Mouse (Mus musculus) E14TG2a.4 (cell line): Measurements from ENCODE around the gene Spdef.

Experiments
- H3K27me3 ChIP-seq: 2 replicates; pipeline ENCODE4 v1.6.1; 2014; ENCODE audit warnings: low read length, control low read depth; ENCODE audit not compliant: insufficient read depth
- H3K36me3 ChIP-seq: 2 replicates; pipeline ENCODE4 v1.6.1; 2014; ENCODE audit warnings: low read length, control low read depth; ENCODE audit not compliant: insufficient read depth
- H3K4me1 ChIP-seq: replicated peaks from 2 replicates; pipeline ENCODE4 v1.6.1; 2014; ENCODE audit warnings: low read depth, low read length, control low read depth
- H3K4me3 ChIP-seq: replicated peaks from 2 replicates; pipeline ENCODE4 v1.5.1; 2014; ENCODE audit warnings: mild to moderate bottlenecking, low read length
- H3K9me3 ChIP-seq: 2 replicates; pipeline ENCODE4 v1.6.1; 2014; ENCODE audit warnings: low read length, control low read depth
- CTCF ChIP-seq: conservative IDR thresholded peaks from 2 replicates; pipeline ENCODE4 v1.5.1; 2014; ENCODE audit warnings: low read length
- NANOG ChIP-seq: IDR thresholded peaks from 2 replicates; pipeline ENCODE4 v1.6.1; 2014; ENCODE audit warnings: borderline replicate concordance, low read length, mixed read lengths
- POU5F1 ChIP-seq: IDR thresholded peaks from 2 replicates; pipeline ENCODE4 v1.6.1; 2014; ENCODE audit warnings: low read length, borderline replicate concordance

Spdef gene

DNA sequence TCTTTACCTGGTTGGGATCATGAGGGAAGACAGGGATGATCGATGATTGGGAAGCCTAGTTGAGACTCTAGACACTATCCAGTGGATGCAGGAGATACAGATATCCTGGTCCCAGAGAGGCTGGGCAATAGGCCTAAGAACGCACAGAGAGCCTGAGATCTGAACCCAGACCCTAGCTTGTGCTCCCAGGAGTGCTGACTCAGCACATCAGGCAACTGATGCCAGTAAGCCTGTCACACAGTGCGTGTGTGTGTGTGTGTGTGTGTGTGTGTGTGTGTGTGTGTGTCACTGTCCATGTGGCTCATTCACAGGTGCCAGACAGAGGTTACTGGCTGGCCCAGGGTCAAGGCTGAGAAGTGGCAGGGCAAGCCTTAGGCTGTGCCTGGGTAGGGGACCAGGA is 3.9 kb upstream of the Spdef start:
- peaks cover 33% of the 10 kb centered on the region for H3K4me1 ChIP-seq
- H3K36me3 ChIP-seq = no peaks in the 10 kb centered on the region
- no peaks in the 10 kb centered on the region for H3K9me3 ChIP-seq
- H3K4me3 ChIP-seq = no peak overlapping the region
- no peak for TF ChIP-seq NANOG
- TF ChIP-seq POU5F1 = no peak
- no peak for TF ChIP-seq CTCF
- H3K27me3 ChIP-seq = 0 out of 2 replicates have a peak, but pooled peaks cover 4% of the 10 kb centered on the region

DNA sequence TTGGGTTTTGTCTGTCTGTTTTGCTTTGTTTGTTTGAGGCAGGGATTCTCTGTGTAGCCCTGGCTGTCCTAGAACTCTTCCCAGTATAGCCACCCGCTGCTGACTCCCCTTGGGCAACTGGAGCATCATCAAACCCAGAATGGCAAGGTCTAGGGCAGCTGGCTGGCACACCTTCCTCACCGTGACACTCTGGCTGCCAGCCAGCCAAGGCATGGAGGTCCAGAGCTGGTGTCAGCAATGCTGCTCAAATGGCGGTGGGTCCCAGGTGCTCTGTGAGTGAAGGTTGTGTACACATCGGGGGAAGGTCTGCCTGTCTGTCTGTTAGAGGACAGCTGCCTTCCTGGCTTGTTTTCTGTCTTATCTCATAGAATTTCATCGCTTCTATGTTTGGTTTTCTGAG is 3.4 kb upstream of the Spdef start:
- no peak overlapping the region for H3K4me3 ChIP-seq
- TF ChIP-seq NANOG (no peak), CTCF (no peak), POU5F1 (no peak)
- H3K36me3 ChIP-seq = no peaks in the 10 kb centered on the region
- peaks cover 33% of the 10 kb centered on the region for H3K4me1 ChIP-seq
- no peaks in the 10 kb centered on the region for H3K9me3 ChIP-seq
- H3K27me3 ChIP-seq = 0 out of 2 replicates have a peak, but pooled peaks cover 4% of the 10 kb centered on the region

GRCm38 (mm10) chr17:27726527-27726926 is 2.2 kb downstream of the Spdef start:
- Histone ChIP-seq H3K4me3 (peak overlapping the region; percentile 37; the same call in 1 of the 2 replicates), H3K9me3 (no peaks in the 10 kb centered on the region), H3K27me3 (peaks cover 20% of the 10 kb centered on the region), H3K36me3 (no peaks in the 10 kb centered on the region), H3K4me1 (peaks cover 37% of the 10 kb centered on the region)
- TF ChIP-seq CTCF (no peak), NANOG (no peak)

DNA sequence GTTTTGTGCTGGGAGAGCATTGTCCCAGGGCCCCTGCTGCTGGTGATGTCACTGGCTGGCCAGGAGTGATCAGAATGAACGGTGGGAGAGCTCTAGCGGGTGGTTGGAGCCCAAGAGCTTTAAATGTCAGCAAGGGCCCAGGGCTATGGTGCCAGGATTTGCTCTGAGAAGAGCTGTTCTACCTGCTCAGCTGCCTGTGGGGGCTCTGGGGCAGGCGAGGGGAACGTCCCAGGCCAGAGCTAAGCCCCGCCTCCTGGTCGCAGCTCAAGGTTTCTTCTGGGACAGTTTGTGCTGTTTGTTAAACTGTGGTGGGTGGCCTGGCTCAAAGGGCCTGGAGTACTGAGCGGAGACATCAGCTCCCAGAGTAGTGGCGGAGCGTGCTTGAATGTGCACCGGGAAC is 3.3 kb downstream of the Spdef start:
- Histone ChIP-seq H3K9me3 (no peaks in the 10 kb centered on the region), H3K36me3 (no peaks in the 10 kb centered on the region), H3K27me3 (peaks cover 26% of the 10 kb centered on the region), H3K4me1 (peaks cover 48% of the 10 kb centered on the region), H3K4me3 (peak overlapping the region; percentile 37)
- TF ChIP-seq NANOG (no peak), POU5F1 (no peak), CTCF (no peak)

GRCm38 (mm10) chr17:27725011-27725410 is 3.7 kb downstream of the Spdef start:
- no peaks in the 10 kb centered on the region for H3K36me3 ChIP-seq
- peaks cover 52% of the 10 kb centered on the region for H3K4me1 ChIP-seq
- no peaks in the 10 kb centered on the region for H3K9me3 ChIP-seq
- TF ChIP-seq NANOG (no peak), POU5F1 (no peak), CTCF (no peak)
- H3K4me3 ChIP-seq = peak overlapping the region; percentile 37; the same call in 1 of the 2 replicates
- H3K27me3 ChIP-seq = peaks cover 30% of the 10 kb centered on the region

GRCm38 (mm10) chr17:27724327-27724726 is 4.4 kb downstream of the Spdef start:
- Histone ChIP-seq H3K36me3 (no peaks in the 10 kb centered on the region), H3K4me1 (peaks cover 59% of the 10 kb centered on the region), H3K27me3 (peaks cover 37% of the 10 kb centered on the region), H3K4me3 (no peak overlapping the region), H3K9me3 (no peaks in the 10 kb centered on the region)
- no peak for TF ChIP-seq NANOG
- no peak for TF ChIP-seq CTCF
- no peak for TF ChIP-seq POU5F1

DNA sequence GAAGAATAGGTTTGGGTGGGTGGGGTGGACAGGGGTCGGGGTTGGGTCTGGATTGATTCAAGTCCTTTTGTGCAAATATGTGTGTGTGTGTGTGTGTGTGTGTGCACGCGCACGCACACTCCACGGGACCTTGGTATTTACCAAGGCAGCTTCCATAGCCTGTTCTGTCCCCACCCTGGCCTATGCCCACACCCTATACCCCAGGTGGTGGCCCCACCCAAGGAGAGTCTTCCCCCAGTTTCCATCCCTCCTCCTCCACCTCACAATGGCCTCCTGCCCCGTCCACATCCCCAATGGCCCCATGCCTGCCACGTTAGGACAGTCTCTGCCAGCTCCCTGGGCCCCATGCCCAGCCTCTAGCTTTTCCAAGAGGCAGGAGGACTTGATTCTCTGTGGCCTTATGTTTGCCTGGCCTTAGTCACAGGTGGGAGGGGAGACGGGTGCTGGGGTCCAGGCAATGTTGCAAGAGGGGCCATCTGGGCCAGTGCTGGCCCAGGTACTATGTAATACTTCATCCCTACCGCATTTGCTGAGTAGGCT is 7.6 kb downstream of the Spdef start:
- H3K4me3 ChIP-seq = no peak overlapping the region
- no peak for TF ChIP-seq NANOG
- no peak for TF ChIP-seq CTCF
- no peak for TF ChIP-seq POU5F1
- peaks cover 77% of the 10 kb centered on the region for H3K4me1 ChIP-seq
- no peaks in the 10 kb centered on the region for H3K9me3 ChIP-seq
- peaks cover 52% of the 10 kb centered on the region for H3K27me3 ChIP-seq
- no peaks in the 10 kb centered on the region for H3K36me3 ChIP-seq

- H3K4me3 ChIP-seq = peak overlapping the region; percentile 62
- H3K9me3 ChIP-seq = no peaks in the 10 kb centered on the region
- no peaks in the 10 kb centered on the region for H3K36me3 ChIP-seq
- H3K4me1 ChIP-seq = peaks cover 69% of the 10 kb centered on the region
- TF ChIP-seq POU5F1 (no peak), NANOG (no peak), CTCF (no peak)
- H3K27me3 ChIP-seq = peaks cover 58% of the 10 kb centered on the region
These were observed 8.4 kb downstream of the Spdef start for GRCm38 (mm10) chr17:27720326-27720725.

DNA sequence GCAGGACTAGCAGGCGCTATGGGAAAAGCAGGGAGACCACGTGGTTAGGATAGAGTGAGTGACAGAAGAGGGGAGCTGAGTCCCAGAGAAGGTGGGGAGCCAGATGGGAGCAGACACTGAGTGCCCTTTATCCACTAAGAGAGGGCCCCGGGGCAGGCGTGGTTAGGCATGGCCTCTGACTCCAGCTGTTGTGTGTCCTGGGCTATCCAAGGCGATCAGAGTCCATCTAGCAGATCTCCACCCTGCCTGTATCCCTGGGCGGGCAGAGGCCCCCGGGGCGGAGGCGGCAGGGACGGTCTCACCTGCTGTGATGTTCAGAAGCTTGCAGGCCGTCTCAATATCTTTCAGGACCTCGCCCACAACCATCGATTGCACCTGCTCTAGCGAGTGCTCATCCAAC is 9.1 kb downstream of the Spdef start:
- Histone ChIP-seq H3K27me3 (peaks cover 61% of the 10 kb centered on the region), H3K9me3 (no peaks in the 10 kb centered on the region), H3K4me3 (peak overlapping the region; percentile 62), H3K36me3 (no peaks in the 10 kb centered on the region), H3K4me1 (peaks cover 62% of the 10 kb centered on the region)
- TF ChIP-seq CTCF (no peak), NANOG (no peak), POU5F1 (no peak)
